Mouse (Mus musculus) embryo, embryonic 11 days (tissue): Measurements from ENCODE around the gene Cd300ld3.
"Not testable (repeated sequence)": the region's sequence is repeated elsewhere in the genome, so short reads cannot be mapped to it uniquely, and the experiment has no call there.

Experiments
- DNase-seq: peaks from one replicate; pipeline ENCODE4 v3.0.0-alpha.2; 2015

Cd300ld3 gene

GRCm38 (mm10) chr11:115052991-115053390 is 4.8 kb upstream of the Cd300ld3 start:
- no peak for DNase-seq

- DNase-seq, result peak; percentile 88
These were observed 4.0 kb upstream of the Cd300ld3 start for GRCm38 (mm10) chr11:115052206-115052605.

GRCm38 (mm10) chr11:115049282-115049895 is 1.2 kb upstream of the Cd300ld3 start:
- no peak for DNase-seq

GRCm38 (mm10) chr11:115037669-115038068 is 10.5 kb downstream of the Cd300ld3 start, which contains the start of gene Cd300ld5:
Gene Cd300ld5 (minus strand): TSS chr11:115037769.
- not testable (repeated sequence) for DNase-seq

GRCm38 (mm10) chr11:115026912-115027311 is 21.3 kb downstream of the Cd300ld3 start, which contains the start of gene Cd300ld4:
Gene Cd300ld4 (minus strand): TSS chr11:115027012.
- DNase-seq, result not testable (repeated sequence)

GRCm38 (mm10) chr11:115016093-115016492 is 32.1 kb downstream of the Cd300ld3 start, which contains the start of gene Cd300ld2:
Gene Cd300ld2 (minus strand): TSS chr11:115016193.
- not testable (repeated sequence) for DNase-seq

GRCm38 (mm10) chr11:115004070-115004469 is 44.1 kb downstream of the Cd300ld3 start:
- DNase-seq, result no peak

- no peak for DNase-seq
These were observed 46.7 kb downstream of the Cd300ld3 start, which contains the start of gene Cd300c2 for GRCm38 (mm10) chr11:115001474-115002040. Gene Cd300c2 (minus strand): TSS chr11:115001880.
